Mouse (Mus musculus) brown adipose tissue, adult 24 weeks (tissue): Measurements from ENCODE around the gene Rnps1. TPM values are rescaled to one million over a fixed set of nuclear protein-coding genes. Genes with fewer than 3 reads are reported as not detected.
"Not testable (repeated sequence)": the region's sequence is repeated elsewhere in the genome, so short reads cannot be mapped to it uniquely, and the experiment has no call there.

Experiments
- H3K27ac ChIP-seq: fragments of 200-500 bp; replicated peaks from 2 replicates; pipeline ENCODE4 v1.5.1; 2012; ENCODE audit warnings: low read depth, mild to moderate bottlenecking, low read length
- H3K4me1 ChIP-seq: fragments of 200-500 bp; 2 replicates; pipeline ENCODE4 v1.6.1; 2012; ENCODE audit warnings: low read length, mixed read lengths; ENCODE audit not compliant: control insufficient read depth, insufficient read depth, insufficient read length
- H3K4me3 ChIP-seq: fragments of 200-500 bp; 2 replicates; pipeline ENCODE4 v1.5.1; 2012; ENCODE audit warnings: low read depth, mild to moderate bottlenecking, low read length, moderate library complexity; ENCODE audit not compliant: insufficient read depth
- polyA plus RNA-seq: library from polyadenylated mRNA; stranded (reverse); fragments of >200 nt; gene quantifications from 2 replicates; pipeline ENCODE4 v1.2.4, GENCODE M21; 2012; ENCODE audit not compliant: missing spikeins, insufficient read depth, insufficient read length

The Rnps1 gene
- polyA plus RNA-seq, 1 experiment = 44.3 TPM

DNA sequence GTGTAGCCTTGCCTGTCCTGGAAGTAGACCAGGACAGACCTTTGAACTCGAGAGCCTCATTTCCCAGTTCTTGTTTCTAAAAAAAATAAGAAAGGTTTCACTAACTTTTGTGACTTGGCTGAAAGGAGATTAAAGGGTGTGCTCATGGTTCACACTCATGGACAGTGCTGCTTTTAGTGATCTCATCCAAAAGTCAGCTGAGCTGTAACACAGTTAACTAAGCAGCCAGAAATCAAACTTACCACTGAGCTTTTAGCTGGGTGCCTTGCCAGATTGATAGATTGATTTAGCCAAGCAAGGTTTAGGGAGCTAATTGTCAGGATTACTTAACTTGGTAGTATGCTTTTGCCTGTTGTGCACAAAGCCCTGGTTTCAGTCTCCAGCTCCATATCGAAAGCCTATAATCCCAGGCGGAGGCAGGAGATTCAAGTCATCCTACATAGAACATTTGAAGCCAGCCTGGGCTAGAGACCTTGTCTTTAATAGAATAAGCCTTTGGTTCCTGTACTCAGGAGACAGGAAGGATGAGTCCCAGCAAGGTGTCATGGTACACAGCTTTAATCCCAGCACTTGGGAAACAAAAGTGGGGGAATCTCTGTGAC lies 1.8 kb downstream of the Rnps1 start:
- Histone ChIP-seq H3K4me1 (peaks cover 4% of the 10 kb centered on the region; the same call in 1 of the 2 replicates), H3K4me3 (peak overlapping the region; percentile 85; the same call in 1 of the 2 replicates), H3K27ac (no peak overlapping the region)

DNA sequence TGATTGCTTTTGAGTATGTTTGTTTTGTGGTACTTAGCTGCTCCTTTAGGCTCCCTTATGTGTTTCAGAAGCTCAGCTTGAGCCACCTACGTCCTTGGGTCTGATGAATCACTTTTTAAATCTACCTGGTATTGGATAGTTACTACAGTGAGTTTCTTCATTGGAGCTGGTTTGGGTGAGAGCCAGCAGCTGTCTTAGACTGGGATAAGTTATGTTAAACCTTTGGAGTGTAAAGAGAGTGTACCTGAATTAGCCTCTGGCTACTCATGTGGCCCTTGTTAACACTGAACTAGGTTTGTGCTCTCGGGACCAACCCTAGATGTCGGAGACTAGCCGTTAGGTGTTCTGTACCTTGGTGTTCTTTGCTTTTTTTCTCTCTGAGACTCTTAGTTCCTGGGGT lies 8.7 kb downstream of the Rnps1 start:
- H3K4me3 ChIP-seq = no peak overlapping the region
- no peaks in the 10 kb centered on the region for H3K4me1 ChIP-seq
- H3K27ac ChIP-seq = no peak overlapping the region

DNA sequence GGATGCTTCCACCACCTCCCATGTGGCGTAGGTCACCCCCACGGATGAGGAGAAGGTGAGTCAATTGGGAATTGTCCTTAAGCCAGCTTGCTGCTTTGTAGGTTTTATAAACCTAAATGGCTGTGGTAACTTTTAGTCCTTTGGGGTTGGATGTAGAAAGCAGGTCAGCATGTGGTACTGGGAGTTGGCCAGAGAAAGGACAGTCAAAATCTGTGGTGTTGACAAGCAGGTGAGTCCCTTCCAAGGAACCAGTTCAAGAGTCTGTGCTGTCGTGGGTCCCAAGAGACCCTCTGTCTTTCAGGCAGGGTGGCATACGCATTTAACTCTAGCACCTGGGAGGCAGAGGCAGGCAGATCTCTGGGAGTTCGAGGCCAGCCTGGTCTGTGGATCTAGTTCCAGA lies 10.1 kb downstream of the Rnps1 start:
- no peak overlapping the region for H3K27ac ChIP-seq
- no peak overlapping the region for H3K4me3 ChIP-seq
- no peaks in the 10 kb centered on the region for H3K4me1 ChIP-seq

DNA sequence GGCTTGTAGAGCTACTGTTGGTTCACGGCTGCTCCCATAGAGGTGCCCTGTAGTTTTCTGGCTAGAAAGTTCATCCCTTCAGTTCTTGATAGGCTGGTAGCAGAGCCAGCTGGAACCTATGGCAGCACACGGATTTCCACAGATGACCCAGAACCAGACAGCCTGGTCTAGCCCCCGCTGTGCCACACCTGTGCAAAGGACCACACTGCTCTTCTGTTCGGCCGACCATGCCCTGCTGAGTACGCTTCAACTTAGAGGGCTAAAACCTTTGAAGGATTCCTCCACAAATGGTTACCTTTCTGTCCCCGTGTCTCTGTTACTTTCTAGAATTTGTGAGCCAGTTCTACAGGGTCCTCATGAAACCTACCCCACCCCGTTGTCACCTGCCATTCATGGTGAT lies 11.0 kb downstream of the Rnps1 start:
- not testable (repeated sequence) for H3K4me3 ChIP-seq, H3K4me1 ChIP-seq, H3K27ac ChIP-seq

DNA sequence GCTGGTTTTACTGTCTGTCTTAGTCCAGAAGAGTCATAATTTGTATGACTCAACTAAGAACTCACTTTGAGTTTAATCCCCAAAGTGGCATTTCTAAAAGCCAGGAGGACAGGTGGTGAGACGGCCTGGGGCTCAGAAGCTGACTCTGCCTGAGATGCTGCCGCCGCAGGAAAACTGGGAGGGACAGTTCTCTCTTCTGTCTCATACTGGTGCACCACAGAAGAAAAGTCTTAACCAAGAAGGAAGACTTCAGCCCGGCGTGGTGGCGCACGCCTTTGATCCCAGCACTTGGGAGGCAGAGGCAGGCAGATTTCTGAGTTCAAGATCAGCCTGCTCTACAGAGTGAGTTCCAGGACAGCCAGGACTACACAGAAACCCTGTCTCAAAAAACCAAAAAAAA lies 11.5 kb downstream of the Rnps1 start:
- peaks cover 7% of the 10 kb centered on the region; the same call in 1 of the 2 replicates for H3K4me1 ChIP-seq
- no peak overlapping the region for H3K4me3 ChIP-seq
- H3K27ac ChIP-seq = no peak overlapping the region

DNA sequence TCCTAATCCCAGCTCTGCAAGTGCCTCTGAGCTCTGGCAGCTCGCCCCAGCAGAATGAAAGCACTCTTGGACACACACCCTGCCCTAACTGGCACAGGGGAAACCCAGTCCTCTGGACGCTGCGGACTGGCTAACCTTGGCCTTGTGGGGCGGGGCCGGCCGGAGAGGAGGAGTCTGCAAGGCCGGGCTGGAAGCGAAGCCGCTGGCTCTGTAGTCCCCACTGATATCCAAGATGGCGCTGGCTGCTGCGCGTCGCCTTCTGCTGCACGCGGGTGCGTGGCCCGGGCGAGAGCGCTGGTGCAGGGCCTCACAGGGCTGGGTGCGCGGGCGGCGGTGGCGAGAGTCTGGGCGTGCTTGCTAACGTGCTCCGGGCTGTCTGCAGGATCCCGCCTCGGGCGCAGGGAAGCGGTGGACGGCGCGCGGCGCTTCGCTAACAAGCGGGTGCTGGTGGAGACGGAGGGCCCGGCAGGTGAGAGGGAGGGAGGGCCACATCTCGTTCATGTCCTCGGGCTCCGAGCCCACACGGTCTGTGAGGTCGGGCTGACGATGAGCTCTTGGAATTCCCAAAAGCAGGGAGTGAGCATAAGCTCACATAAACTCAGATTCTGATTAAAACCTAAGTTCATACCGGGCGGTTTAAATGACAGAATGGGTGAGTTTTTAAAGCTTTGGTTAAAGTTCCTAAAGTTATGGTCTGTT lies 12.3 kb downstream of the Rnps1 start, which contains the start of gene Eci1:
Gene Eci1, plus strand, starts transcription at position 171 of the 699 bp plus-strand sequence.
- Histone ChIP-seq H3K4me3 (peak within 1 kb of the TSS; percentile 91), H3K27ac (peak within 1 kb of the TSS; percentile 89), H3K4me1 (peaks cover 7% of the 10 kb centered on the region; the same call in 1 of the 2 replicates)

DNA sequence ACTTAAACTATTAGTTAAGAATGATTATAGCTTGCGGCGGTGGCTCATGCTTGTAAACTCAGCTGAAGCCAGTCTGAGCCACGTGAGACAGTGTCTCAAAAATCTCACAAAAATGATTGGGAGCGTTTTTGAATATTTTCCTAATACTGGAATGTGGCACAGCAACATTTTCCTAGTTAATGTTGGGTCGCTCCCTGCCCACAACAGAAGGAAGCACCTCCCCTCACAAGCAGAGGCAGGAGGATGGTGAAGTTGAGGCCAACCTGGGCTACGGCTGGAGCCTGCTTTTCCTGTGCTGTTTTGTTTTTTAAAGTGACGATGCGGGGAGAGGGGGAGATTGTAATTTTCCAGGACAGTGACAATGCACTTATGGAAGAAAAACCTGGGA lies 12.8 kb downstream of the Rnps1 start:
- peak overlapping the region; percentile 89 for H3K27ac ChIP-seq
- H3K4me3 ChIP-seq = peak overlapping the region; percentile 91
- H3K4me1 ChIP-seq = peaks cover 7% of the 10 kb centered on the region; the same call in 1 of the 2 replicates

DNA sequence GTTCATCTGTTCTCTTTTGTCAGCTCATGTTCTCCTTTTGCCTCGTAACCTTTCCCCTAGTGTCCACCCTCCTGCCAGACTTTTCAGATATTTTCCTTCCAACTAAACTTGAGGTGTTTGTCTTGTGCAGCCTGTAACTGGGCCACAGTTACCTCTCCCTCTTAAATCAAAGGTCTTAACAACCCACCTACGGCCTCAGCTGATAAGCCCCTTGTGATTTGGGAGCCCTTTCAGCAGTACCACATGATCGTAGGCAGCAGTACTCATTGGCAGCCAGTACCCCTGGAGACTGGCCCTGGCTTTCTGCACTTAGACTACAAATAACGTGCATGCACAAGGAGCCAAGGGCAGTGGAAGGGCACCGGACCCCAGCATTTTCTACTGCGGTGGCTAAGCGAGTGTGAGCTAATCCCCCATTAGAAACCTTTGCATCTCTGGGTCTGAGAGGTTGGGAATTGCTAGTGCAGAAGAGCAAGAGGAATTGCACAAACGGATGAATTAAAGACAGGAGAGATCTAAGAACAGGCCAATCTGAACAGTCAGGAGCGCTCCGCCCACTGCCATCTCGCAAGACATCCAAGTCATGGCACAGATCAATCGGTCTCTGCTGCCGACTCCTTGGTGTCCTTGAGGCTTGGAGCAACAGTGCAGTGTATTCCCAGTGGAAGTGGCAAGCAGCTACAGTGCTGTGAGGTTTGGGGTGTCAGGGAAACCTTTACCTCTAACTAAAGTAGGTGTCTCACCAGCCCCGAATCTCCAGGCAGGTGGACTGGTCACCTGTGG lies 15.0 kb downstream of the Rnps1 start:
- peak overlapping the region; percentile 43 for H3K4me3 ChIP-seq
- peak overlapping the region; percentile 89 for H3K27ac ChIP-seq
- peaks cover 7% of the 10 kb centered on the region; the same call in 1 of the 2 replicates for H3K4me1 ChIP-seq

DNA sequence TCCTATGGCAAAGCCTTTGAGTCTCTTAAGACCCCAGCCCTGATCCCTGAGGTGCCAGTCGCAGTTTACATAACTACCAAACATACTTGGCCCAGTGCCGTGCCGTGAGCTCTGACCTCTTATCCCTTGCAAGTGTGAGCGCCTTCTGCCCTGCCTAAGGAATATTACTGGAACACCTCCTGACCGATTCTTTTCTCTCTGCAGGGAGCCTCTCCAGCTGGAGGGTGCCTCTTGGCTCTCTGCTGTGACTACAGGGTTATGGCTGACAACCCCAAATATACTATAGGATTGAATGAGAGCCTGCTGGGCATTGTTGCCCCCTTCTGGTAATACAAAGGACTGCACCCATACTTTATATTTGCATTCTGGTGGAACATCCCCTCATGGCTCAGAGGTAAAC lies 22.7 kb downstream of the Rnps1 start:
- 0 out of 2 replicates have a peak overlapping the region, but pooled peaks have one; percentile 22 for H3K27ac ChIP-seq
- no peak overlapping the region for H3K4me3 ChIP-seq
- no peaks in the 10 kb centered on the region for H3K4me1 ChIP-seq

DNA sequence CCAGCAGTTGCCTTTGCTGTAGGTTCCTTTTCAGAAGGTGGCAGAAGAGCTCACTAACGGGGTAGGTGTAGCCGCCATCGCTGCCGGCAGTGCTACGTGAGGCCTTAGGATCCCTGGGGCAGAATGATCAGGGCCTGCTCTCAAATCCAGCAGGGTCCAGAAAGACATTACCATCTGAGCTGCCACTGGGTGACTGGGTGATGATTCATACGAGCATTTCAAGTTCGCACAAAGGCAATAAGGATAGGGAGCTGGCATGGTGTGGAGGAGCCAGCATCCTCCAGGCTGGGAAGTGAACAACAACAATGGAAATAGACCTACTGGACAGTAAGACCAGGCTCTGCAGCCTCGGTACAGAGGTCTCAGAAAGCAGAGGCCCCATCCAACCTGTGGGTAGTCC lies 26.0 kb downstream of the Rnps1 start:
- no peak overlapping the region for H3K27ac ChIP-seq
- no peak overlapping the region for H3K4me3 ChIP-seq
- H3K4me1 ChIP-seq = no peaks in the 10 kb centered on the region

DNA sequence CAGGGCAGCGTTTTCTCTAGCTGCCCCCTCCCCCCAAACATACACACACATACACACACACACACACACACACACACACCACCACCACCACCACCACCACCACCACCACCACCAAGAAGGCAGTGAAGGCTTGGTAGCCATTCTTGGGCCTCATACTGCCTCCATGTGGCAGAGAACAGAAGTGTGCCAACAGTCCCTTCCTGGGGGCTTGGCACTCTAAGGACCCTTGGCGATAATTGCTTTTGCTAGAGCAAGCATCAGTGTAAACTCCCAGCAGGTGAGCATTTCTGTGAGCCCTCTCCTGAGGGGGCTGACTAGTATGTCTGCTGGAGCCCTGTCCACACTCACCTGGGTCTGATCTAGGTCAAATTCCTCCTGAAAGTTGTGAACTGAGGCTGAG lies 26.8 kb downstream of the Rnps1 start:
- no peak overlapping the region for H3K27ac ChIP-seq
- no peak overlapping the region for H3K4me3 ChIP-seq
- H3K4me1 ChIP-seq = no peaks in the 10 kb centered on the region

DNA sequence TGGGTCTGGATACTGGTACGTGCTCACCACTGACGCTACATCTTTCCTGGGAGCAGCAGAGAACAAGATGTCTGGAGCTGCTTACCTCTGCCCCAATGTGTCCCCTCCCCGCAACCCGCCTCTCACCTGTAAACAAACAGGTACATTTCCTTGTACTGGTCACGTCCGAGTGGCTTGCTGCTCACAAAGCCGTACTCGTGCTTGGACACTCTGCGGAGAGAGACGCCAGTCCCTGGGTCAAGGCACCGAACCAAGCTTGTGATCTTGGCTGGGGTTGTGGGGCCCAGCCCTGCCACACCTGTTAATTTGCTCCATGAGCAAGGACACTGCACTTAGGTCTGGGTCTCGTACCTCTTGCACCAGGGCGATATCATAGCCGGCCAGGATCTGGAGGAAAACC lies 27.7 kb downstream of the Rnps1 start:
- H3K4me1 ChIP-seq = no peaks in the 10 kb centered on the region
- H3K27ac ChIP-seq = no peak overlapping the region
- H3K4me3 ChIP-seq = no peak overlapping the region

DNA sequence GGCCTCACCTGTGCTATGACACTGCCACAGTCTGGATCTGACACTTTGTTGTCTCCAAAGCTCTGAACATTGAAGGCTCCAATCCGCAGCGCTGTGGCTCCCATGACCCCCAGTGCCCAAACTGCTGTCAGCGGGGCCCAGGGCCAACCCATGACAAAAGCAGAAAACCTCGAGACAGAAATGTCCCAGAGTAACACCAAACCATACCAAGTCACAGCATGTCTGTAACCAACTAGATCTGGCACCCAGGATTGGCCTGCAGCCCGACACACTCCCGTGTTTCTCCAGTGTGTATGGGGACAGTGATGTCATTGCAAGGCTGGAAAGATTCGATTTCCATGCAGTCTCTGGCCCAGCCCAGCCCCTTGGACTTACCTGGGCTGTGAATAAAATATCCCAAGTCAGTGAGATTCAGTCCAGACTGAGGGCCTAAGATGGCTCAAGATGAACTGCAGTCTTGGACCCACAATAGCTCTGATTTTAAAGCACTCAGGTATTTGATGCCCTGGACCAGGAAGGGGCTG lies 28.3 kb downstream of the Rnps1 start, which contains the start of gene Dnase1l2:
Gene Dnase1l2, minus strand, starts transcription at position 474 of the 524 bp plus-strand sequence.
- Histone ChIP-seq H3K4me3 (no peak within 1 kb of the TSS), H3K4me1 (no peaks in the 10 kb centered on the region), H3K27ac (no peak within 1 kb of the TSS)

DNA sequence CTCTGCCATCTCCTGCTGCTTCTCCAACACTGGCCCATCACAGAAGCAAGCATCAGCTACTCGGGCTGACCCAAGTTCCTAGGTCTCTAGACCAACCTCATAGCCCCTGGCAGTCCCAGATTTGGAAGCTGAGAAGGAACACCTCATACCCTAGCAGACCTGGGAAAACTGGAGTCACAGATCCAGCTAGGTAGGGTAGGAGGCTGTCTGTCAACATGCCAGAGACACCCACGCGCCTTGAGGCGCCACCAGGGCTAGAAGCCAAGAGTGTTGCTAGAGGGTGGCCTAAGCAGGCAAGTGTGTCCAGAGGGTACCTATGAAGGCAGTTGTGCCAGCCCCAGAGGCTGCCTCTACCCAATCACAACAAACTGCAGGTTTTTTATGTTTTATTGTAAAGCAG lies 29.0 kb downstream of the Rnps1 start:
- Histone ChIP-seq H3K27ac (no peak overlapping the region), H3K4me3 (no peak overlapping the region), H3K4me1 (no peaks in the 10 kb centered on the region)

DNA sequence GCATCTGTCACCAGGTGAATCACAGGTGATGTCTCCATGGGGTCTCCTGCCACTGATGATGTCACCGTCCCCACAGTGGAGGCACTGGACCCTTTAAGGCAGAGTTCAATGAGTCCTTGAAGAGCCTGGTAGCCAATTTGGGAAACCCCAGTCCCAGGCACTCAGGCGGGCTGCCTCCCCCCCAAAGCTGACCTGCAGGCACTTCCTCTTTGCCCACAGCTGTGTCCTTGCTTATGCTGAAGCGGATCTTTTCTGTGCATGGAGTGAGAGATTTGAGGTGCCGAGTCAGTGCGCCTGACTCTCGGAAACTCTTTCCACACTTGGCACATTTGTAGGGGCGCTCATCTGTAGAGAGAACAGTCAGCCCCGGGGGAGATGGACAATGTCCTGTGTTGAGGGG lies 32.2 kb downstream of the Rnps1 start:
- no peak overlapping the region for H3K27ac ChIP-seq
- no peaks in the 10 kb centered on the region for H3K4me1 ChIP-seq
- no peak overlapping the region for H3K4me3 ChIP-seq
